Mouse (Mus musculus): ENCODE results near the gene Bcl2l12. TPM values are rescaled to one million over a fixed set of nuclear protein-coding genes. Genes with fewer than 3 reads are reported as not detected.

Gene Bcl2l12
- polyA plus RNA-seq, 1 experiment, result 18.1 TPM

- Histone ChIP-seq H3K79me2 (ENCODE audit: control insufficient read depth, insufficient read depth) (no peaks in the 10 kb centered on the region), H3K36me3 (ENCODE audit: control insufficient read depth, insufficient read depth) (no peaks in the 10 kb centered on the region), H3ac (ENCODE audit: control insufficient read depth, insufficient read length, low read depth) (no peak overlapping the region), H3K4me3 (ENCODE audit: insufficient read depth, poor library complexity, severe bottlenecking) (no peak overlapping the region), H3K79me3 (ENCODE audit: low read depth) (no peaks in the 10 kb centered on the region), H3K27me3 (ENCODE audit: control insufficient read depth, insufficient read depth, insufficient read length) (no peaks in the 10 kb centered on the region)
- TF ChIP-seq CEBPB (IDR thresholded peaks at IDR 0.05; ENCODE audit: low read depth) (no peak), MAX (IDR thresholded peaks at IDR 0.05) (no peak), CTCF (IDR thresholded peaks at IDR 0.05; ENCODE audit: control insufficient read depth, insufficient read depth, insufficient read length) (no peak), USF1 (IDR thresholded peaks at IDR 0.05; ENCODE audit: low read depth) (no peak)
Measured at GRCm38 (mm10) chr7:44959874-44960511, 38.5 kb downstream of the Bcl2l12 start.

- Histone ChIP-seq H3K36me3 (ENCODE audit: control insufficient read depth, insufficient read depth) (no peaks in the 10 kb centered on the region), H3K79me3 (ENCODE audit: low read depth) (no peaks in the 10 kb centered on the region), H3K79me2 (ENCODE audit: control insufficient read depth, insufficient read depth) (no peaks in the 10 kb centered on the region), H3K4me3 (ENCODE audit: insufficient read depth, poor library complexity, severe bottlenecking) (no peak overlapping the region), H3ac (ENCODE audit: control insufficient read depth, insufficient read length, low read depth) (no peak overlapping the region), H3K27me3 (ENCODE audit: control insufficient read depth, insufficient read depth, insufficient read length) (no peaks in the 10 kb centered on the region)
- no peak for TF ChIP-seq FOSL1 (IDR thresholded peaks at IDR 0.05; ENCODE audit: insufficient read depth, low read length, poor library complexity, severe bottlenecking)
- no peak for TF ChIP-seq MYOD1 (IDR thresholded peaks at IDR 0.05; ENCODE audit: control insufficient read depth, insufficient read length, low read depth)
- no peak for TF ChIP-seq MAX (IDR thresholded peaks at IDR 0.05)
- TF ChIP-seq USF1 (IDR thresholded peaks at IDR 0.05; ENCODE audit: low read depth), result no peak
- no peak for TF ChIP-seq MYOG (IDR thresholded peaks at IDR 0.05; ENCODE audit: control insufficient read depth, extremely low read depth, insufficient read length)
- no peak for TF ChIP-seq CEBPB (IDR thresholded peaks at IDR 0.05; ENCODE audit: low read depth)
- TF ChIP-seq CTCF (IDR thresholded peaks at IDR 0.05; ENCODE audit: control insufficient read depth, insufficient read depth, insufficient read length), result no peak
Measured at GRCm38 (mm10) chr7:44959281-44959680, 39.2 kb downstream of the Bcl2l12 start.

GRCm38 (mm10) chr7:44958208-44958607, 40.3 kb downstream of the Bcl2l12 start:
- Histone ChIP-seq H3K36me3 (ENCODE audit: control insufficient read depth, insufficient read depth) (no peaks in the 10 kb centered on the region), H3K79me3 (ENCODE audit: low read depth) (no peaks in the 10 kb centered on the region), H3K27me3 (ENCODE audit: control insufficient read depth, insufficient read depth, insufficient read length) (no peaks in the 10 kb centered on the region), H3K79me2 (ENCODE audit: control insufficient read depth, insufficient read depth) (no peaks in the 10 kb centered on the region), H3ac (ENCODE audit: control insufficient read depth, insufficient read length, low read depth) (no peak overlapping the region), H3K4me3 (ENCODE audit: insufficient read depth, poor library complexity, severe bottlenecking) (no peak overlapping the region)
- no peak for TF ChIP-seq USF1 (IDR thresholded peaks at IDR 0.05; ENCODE audit: low read depth)
- TF ChIP-seq FOSL1 (IDR thresholded peaks at IDR 0.05; ENCODE audit: insufficient read depth, low read length, poor library complexity, severe bottlenecking), result no peak
- peak; percentile 36 for TF ChIP-seq CTCF (IDR thresholded peaks at IDR 0.05; ENCODE audit: control insufficient read depth, insufficient read depth, insufficient read length)
- TF ChIP-seq MAX (IDR thresholded peaks at IDR 0.05), result peak; percentile 78
- TF ChIP-seq MYOD1 (IDR thresholded peaks at IDR 0.05; ENCODE audit: control insufficient read depth, insufficient read length, low read depth), result no peak
- TF ChIP-seq CEBPB (IDR thresholded peaks at IDR 0.05; ENCODE audit: low read depth), result no peak
- no peak for TF ChIP-seq MYOG (IDR thresholded peaks at IDR 0.05; ENCODE audit: control insufficient read depth, extremely low read depth, insufficient read length)

GRCm38 (mm10) chr7:44957183-44957835, 41.2 kb downstream of the Bcl2l12 start:
- Histone ChIP-seq H3K4me3 (ENCODE audit: insufficient read depth, poor library complexity, severe bottlenecking) (no peak overlapping the region), H3K79me3 (ENCODE audit: low read depth) (no peaks in the 10 kb centered on the region), H3ac (ENCODE audit: control insufficient read depth, insufficient read length, low read depth) (no peak overlapping the region), H3K79me2 (ENCODE audit: control insufficient read depth, insufficient read depth) (no peaks in the 10 kb centered on the region), H3K27me3 (ENCODE audit: control insufficient read depth, insufficient read depth, insufficient read length) (no peaks in the 10 kb centered on the region), H3K36me3 (ENCODE audit: control insufficient read depth, insufficient read depth) (no peaks in the 10 kb centered on the region)
- TF ChIP-seq MYOG (IDR thresholded peaks at IDR 0.05; ENCODE audit: control insufficient read depth, extremely low read depth, insufficient read length) (no peak), CTCF (IDR thresholded peaks at IDR 0.05; ENCODE audit: control insufficient read depth, insufficient read depth, insufficient read length) (no peak), MYOD1 (IDR thresholded peaks at IDR 0.05; ENCODE audit: control insufficient read depth, insufficient read length, low read depth) (no peak), CEBPB (IDR thresholded peaks at IDR 0.05; ENCODE audit: low read depth) (no peak), FOSL1 (IDR thresholded peaks at IDR 0.05; ENCODE audit: insufficient read depth, low read length, poor library complexity, severe bottlenecking) (no peak), MAX (IDR thresholded peaks at IDR 0.05) (no peak)

- Histone ChIP-seq H3K79me3 (ENCODE audit: low read depth) (no peaks in the 10 kb centered on the region), H3K79me2 (ENCODE audit: control insufficient read depth, insufficient read depth) (no peaks in the 10 kb centered on the region), H3K36me3 (ENCODE audit: control insufficient read depth, insufficient read depth) (no peaks in the 10 kb centered on the region), H3ac (ENCODE audit: control insufficient read depth, insufficient read length, low read depth) (no peak overlapping the region), H3K4me3 (ENCODE audit: insufficient read depth, poor library complexity, severe bottlenecking) (no peak overlapping the region), H3K27me3 (ENCODE audit: control insufficient read depth, insufficient read depth, insufficient read length) (no peaks in the 10 kb centered on the region)
- TF ChIP-seq CTCF (IDR thresholded peaks at IDR 0.05; ENCODE audit: control insufficient read depth, insufficient read depth, insufficient read length) (no peak), MYOD1 (IDR thresholded peaks at IDR 0.05; ENCODE audit: control insufficient read depth, insufficient read length, low read depth) (no peak), MAX (IDR thresholded peaks at IDR 0.05) (no peak), MYOG (IDR thresholded peaks at IDR 0.05; ENCODE audit: control insufficient read depth, extremely low read depth, insufficient read length) (no peak), FOSL1 (IDR thresholded peaks at IDR 0.05; ENCODE audit: insufficient read depth, low read length, poor library complexity, severe bottlenecking) (no peak), USF1 (IDR thresholded peaks at IDR 0.05; ENCODE audit: low read depth) (no peak), CEBPB (IDR thresholded peaks at IDR 0.05; ENCODE audit: low read depth) (no peak)
Measured at GRCm38 (mm10) chr7:44956266-44956665, 42.2 kb downstream of the Bcl2l12 start.

All from C2C12 (cell line).